Mouse (Mus musculus) G1E (cell line): ENCODE results near the gene Hfe.

Source experiments
- CTCF ChIP-seq: IDR thresholded peaks from 2 replicates; pipeline ENCODE4 v1.5.1; 2012; ENCODE audit warnings: low read depth, low read length, inconsistent platforms, mixed read lengths
- GATA1 ChIP-seq: IDR thresholded peaks from 2 replicates; pipeline ENCODE4 v1.6.1; 2012; ENCODE audit warnings: borderline replicate concordance, low read length, inconsistent platforms, mixed read lengths
- POLR2AphosphoS5 ChIP-seq: IDR thresholded peaks from 2 replicates; pipeline ENCODE4 v1.6.1; 2012; ENCODE audit warnings: low read depth, low read length, inconsistent platforms; ENCODE audit not compliant: insufficient replicate concordance
- TAL1 ChIP-seq: conservative IDR thresholded peaks from 2 replicates; pipeline ENCODE4 v1.6.1; 2012; ENCODE audit warnings: low read depth, low read length, inconsistent platforms, mixed read lengths

- TF ChIP-seq CTCF: no peak
- no peak for TF ChIP-seq GATA1
- no peak; the same call in 1 of the 2 replicates for TF ChIP-seq POLR2AphosphoS5
- no peak for TF ChIP-seq TAL1
Measured at GRCm38 (mm10) chr13:23682623-23682946, 28.1 kb downstream of the Hfe start.
